Mouse (Mus musculus): ENCODE measurements around the gene Olfr46. TPM values are rescaled to one million over a fixed set of nuclear protein-coding genes. Genes with fewer than 3 reads are reported as not detected.
"Not testable (repeated sequence)": the region's sequence is repeated elsewhere in the genome, so short reads cannot be mapped to it uniquely, and the experiment has no call there.

Gene Olfr46
- not detected in 2 replicates for polyA plus RNA-seq (2015; fragmentation: Nextera tagmentation; extraction: Ambion mirVana)

GRCm38 (mm10) chr7:140600969-140601368, at the start of gene Olfr46:
TSS of gene Olfr46 (plus strand) at chr7:140601269.
- H3K9me3 ChIP-seq (ENCODE audit: control insufficient read depth, low read length); H3K4me2 ChIP-seq (ENCODE audit: low read depth, low read length); H3K9ac ChIP-seq (ENCODE audit: low read length); H3K4me3 ChIP-seq (ENCODE audit: low read length); H3K27ac ChIP-seq (ENCODE audit: low read length); H3K36me3 ChIP-seq (ENCODE audit: control insufficient read depth, insufficient read depth, low read length); H3K27me3 ChIP-seq (ENCODE audit: control insufficient read depth, insufficient read depth, low read depth, low read length); H3K4me1 ChIP-seq (replicated peaks; ENCODE audit: control insufficient read depth, insufficient read depth, low read length); ATAC-seq (ENCODE audit: low read depth): not testable (repeated sequence)
- 73% methylated on average over 2 of the region's 2 CpGs for WGBS

DNA sequence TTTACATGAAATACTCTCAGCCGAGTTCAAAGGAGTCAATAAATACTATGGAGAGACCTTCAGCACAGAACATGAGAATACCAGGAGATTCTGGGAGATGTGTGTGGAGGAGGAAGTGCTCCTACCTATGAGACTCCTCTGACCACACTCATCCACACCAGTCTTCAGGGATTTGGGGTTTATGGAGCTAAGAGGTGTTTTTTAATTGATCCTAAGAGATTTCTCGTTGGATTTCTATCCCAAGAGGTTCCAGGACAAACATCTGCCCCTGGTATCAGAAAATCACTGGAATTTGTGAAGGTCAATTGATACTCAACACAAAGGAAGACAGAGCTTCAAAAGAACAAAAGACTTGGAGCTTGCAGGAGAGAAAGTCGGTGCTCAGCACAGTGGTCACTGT, 33.5 kb upstream of the Olfr46 start, which contains the start of gene Olfr538:
Olfr538 (plus strand) TSS at position 301 of the 400 bp plus-strand sequence.
- H3K9me3 ChIP-seq (ENCODE audit: control insufficient read depth, low read length) = no peaks in the 10 kb centered on the region
- H3K27me3 ChIP-seq (ENCODE audit: control insufficient read depth, insufficient read depth, low read depth, low read length) = no peaks in the 10 kb centered on the region
- no peak within 1 kb of the TSS for H3K4me3 ChIP-seq (ENCODE audit: low read length)
- no peak within 1 kb of the TSS for H3K9ac ChIP-seq (ENCODE audit: low read length)
- no peaks in the 10 kb centered on the region for H3K36me3 ChIP-seq (ENCODE audit: control insufficient read depth, insufficient read depth, low read length)
- H3K4me2 ChIP-seq (ENCODE audit: low read depth, low read length) = no peak within 1 kb of the TSS
- no peaks in the 10 kb centered on the region for H3K4me1 ChIP-seq (replicated peaks; ENCODE audit: control insufficient read depth, insufficient read depth, low read length)
- H3K27ac ChIP-seq (ENCODE audit: low read length) = no peak within 1 kb of the TSS
- no peak for ATAC-seq (ENCODE audit: low read depth)
- WGBS = 63% methylated on average over 3 of the region's 3 CpGs

DNA sequence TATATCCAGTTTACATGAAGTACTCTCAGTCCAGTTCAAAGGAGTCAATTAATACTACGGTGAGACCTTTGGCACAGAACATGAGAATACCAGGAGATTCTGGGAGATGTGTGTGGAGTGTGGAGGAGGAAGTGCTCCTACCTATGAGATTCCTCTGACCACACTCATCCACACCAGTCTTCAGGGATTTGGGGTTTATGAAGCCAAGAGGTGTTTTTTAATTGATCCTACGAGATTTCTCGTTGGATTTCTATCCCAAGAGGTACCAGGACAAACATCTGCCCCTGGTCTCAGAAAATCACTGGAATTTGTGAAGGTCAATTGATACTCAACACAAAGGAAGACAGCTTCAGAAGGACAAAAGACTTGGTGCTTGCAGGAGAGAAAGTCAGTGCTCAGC, 27.6 kb downstream of the Olfr46 start, which contains the start of gene Olfr61:
Olfr61 (plus strand) TSS at position 301 of the 400 bp plus-strand sequence.
- H3K27me3 ChIP-seq (ENCODE audit: control insufficient read depth, insufficient read depth, low read depth, low read length); H3K4me1 ChIP-seq (replicated peaks; ENCODE audit: control insufficient read depth, insufficient read depth, low read length); H3K9me3 ChIP-seq (ENCODE audit: control insufficient read depth, low read length); H3K36me3 ChIP-seq (ENCODE audit: control insufficient read depth, insufficient read depth, low read length); H3K27ac ChIP-seq (ENCODE audit: low read length); H3K4me3 ChIP-seq (ENCODE audit: low read length); ATAC-seq (ENCODE audit: low read depth); H3K4me2 ChIP-seq (ENCODE audit: low read depth, low read length); H3K9ac ChIP-seq (ENCODE audit: low read length): not testable (repeated sequence)
- 78% methylated on average over 3 of the region's 3 CpGs for WGBS

DNA sequence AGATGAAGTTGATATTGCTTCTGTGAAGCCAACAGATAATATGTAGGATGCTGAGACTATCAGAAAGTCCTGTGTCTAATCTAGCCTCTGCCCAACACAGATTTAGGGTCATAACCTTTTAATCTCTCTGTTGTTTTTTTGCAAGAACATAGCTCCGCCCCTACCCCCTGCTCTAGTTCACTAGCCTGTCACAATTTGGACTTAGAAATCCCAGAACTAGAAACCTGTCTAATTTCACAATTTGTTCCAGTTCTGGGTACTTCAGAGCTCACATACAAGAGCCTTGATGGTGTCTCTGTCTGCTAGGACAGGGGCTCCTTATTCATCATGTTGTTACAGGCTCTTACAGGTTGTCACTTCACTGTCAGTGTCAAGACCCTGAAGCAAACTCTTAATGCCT, 29.5 kb downstream of the Olfr46 start:
- 53% methylated on average over 1 of the region's 1 CpGs for WGBS
- ATAC-seq (ENCODE audit: low read depth) = no peak
- no peak overlapping the region for H3K27ac ChIP-seq (ENCODE audit: low read length)

DNA sequence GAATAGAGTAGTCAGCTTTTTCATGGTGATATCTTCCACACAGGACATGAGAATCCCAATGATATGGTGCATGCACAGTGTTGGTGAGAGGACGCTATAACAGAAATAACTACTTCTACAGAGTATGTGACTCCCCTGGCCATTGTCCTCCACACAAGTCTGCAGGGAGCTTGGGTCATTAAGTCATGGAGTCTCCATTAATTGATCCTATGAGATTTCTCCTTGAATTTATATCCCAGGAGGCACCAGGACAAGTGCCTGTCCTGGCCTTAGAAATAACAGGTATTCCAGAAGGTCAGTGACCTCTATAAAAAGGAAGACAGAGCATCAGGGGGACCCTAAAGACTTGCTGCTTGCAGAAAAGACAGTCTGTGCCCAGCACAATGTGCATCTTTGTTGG, 45.1 kb downstream of the Olfr46 start, which contains the start of gene Olfr53:
Olfr53 (plus strand) TSS at position 301 of the 400 bp plus-strand sequence.
- whole genome bisulfite sequencing = 71% methylated on average over 1 of the region's 1 CpGs
- H3K27ac ChIP-seq (ENCODE audit: low read length) = no peak within 1 kb of the TSS

More for the DNA sequence above, 29.5 kb downstream of the Olfr46 start:
- H3K9me3 ChIP-seq (ENCODE audit: control insufficient read depth, low read length) = no peaks in the 10 kb centered on the region
- H3K36me3 ChIP-seq (ENCODE audit: control insufficient read depth, insufficient read depth, low read length) = no peaks in the 10 kb centered on the region
- H3K9ac ChIP-seq (ENCODE audit: low read length) = no peak overlapping the region
- no peak overlapping the region for H3K4me3 ChIP-seq (ENCODE audit: low read length)
- H3K27me3 ChIP-seq (ENCODE audit: control insufficient read depth, insufficient read depth, low read depth, low read length) = no peaks in the 10 kb centered on the region
- no peak overlapping the region for H3K4me2 ChIP-seq (ENCODE audit: low read depth, low read length)
- no peaks in the 10 kb centered on the region for H3K4me1 ChIP-seq (replicated peaks; ENCODE audit: control insufficient read depth, insufficient read depth, low read length)

GRCm38 (mm10) chr7:140659630-140660029, 58.6 kb downstream of the Olfr46 start, which contains the start of gene Olfr539:
TSS of gene Olfr539 (plus strand) at chr7:140659930.
- H3K36me3 ChIP-seq (ENCODE audit: control insufficient read depth, insufficient read depth, low read length) = no peaks in the 10 kb centered on the region
- H3K9ac ChIP-seq (ENCODE audit: low read length) = no peak within 1 kb of the TSS
- no peak for ATAC-seq (ENCODE audit: low read depth)
- WGBS = 70% methylated on average over 4 of the region's 4 CpGs
- no peak within 1 kb of the TSS for H3K27ac ChIP-seq (ENCODE audit: low read length)
- H3K4me2 ChIP-seq (ENCODE audit: low read depth, low read length) = no peak within 1 kb of the TSS
- H3K9me3 ChIP-seq (ENCODE audit: control insufficient read depth, low read length) = no peaks in the 10 kb centered on the region
- H3K27me3 ChIP-seq (ENCODE audit: control insufficient read depth, insufficient read depth, low read depth, low read length) = no peaks in the 10 kb centered on the region
- no peak within 1 kb of the TSS for H3K4me3 ChIP-seq (ENCODE audit: low read length)
- H3K4me1 ChIP-seq (replicated peaks; ENCODE audit: control insufficient read depth, insufficient read depth, low read length) = no peaks in the 10 kb centered on the region

More for the DNA sequence above, 45.1 kb downstream of the Olfr46 start, which contains the start of gene Olfr53:
- Histone ChIP-seq H3K27me3 (ENCODE audit: control insufficient read depth, insufficient read depth, low read depth, low read length) (no peaks in the 10 kb centered on the region), H3K9ac (ENCODE audit: low read length) (no peak within 1 kb of the TSS), H3K9me3 (ENCODE audit: control insufficient read depth, low read length) (no peaks in the 10 kb centered on the region), H3K4me1 (replicated peaks; ENCODE audit: control insufficient read depth, insufficient read depth, low read length) (no peaks in the 10 kb centered on the region), H3K4me2 (ENCODE audit: low read depth, low read length) (no peak within 1 kb of the TSS), H3K4me3 (ENCODE audit: low read length) (no peak within 1 kb of the TSS), H3K36me3 (ENCODE audit: control insufficient read depth, insufficient read depth, low read length) (no peaks in the 10 kb centered on the region)
- ATAC-seq (ENCODE audit: low read depth) = no peak

Other genes starting within 250 kb of the Olfr46 start
- not detected in 2 replicates for gene Olfr60, start 239.6 kb upstream of the Olfr46 start, polyA plus RNA-seq (2015; fragmentation: Nextera tagmentation; extraction: Ambion mirVana)
- gene Olfr530, start 224.9 kb upstream of the Olfr46 start, polyA plus RNA-seq (2015; fragmentation: Nextera tagmentation; extraction: Ambion mirVana) = not detected in 2 replicates
- gene Olfr531, start 198.4 kb upstream of the Olfr46 start, polyA plus RNA-seq (2015; fragmentation: Nextera tagmentation; extraction: Ambion mirVana) = not detected in 2 replicates
- gene Olfr532, start 179.6 kb upstream of the Olfr46 start, polyA plus RNA-seq (2015; fragmentation: Nextera tagmentation; extraction: Ambion mirVana) = not detected in 2 replicates
- not detected in 2 replicates for gene Olfr533, start 137.9 kb upstream of the Olfr46 start, polyA plus RNA-seq (2015; fragmentation: Nextera tagmentation; extraction: Ambion mirVana)
- gene Olfr535, start 117.1 kb upstream of the Olfr46 start, polyA plus RNA-seq (2015; fragmentation: Nextera tagmentation; extraction: Ambion mirVana) = not detected in 2 replicates
- gene Olfr536, start 93.9 kb upstream of the Olfr46 start, polyA plus RNA-seq (2015; fragmentation: Nextera tagmentation; extraction: Ambion mirVana) = not detected in 2 replicates
- gene Olfr538, start 33.4 kb upstream of the Olfr46 start, polyA plus RNA-seq (2015; fragmentation: Nextera tagmentation; extraction: Ambion mirVana) = not detected in 2 replicates
- gene Olfr61, start 27.7 kb downstream of the Olfr46 start, polyA plus RNA-seq (2015; fragmentation: Nextera tagmentation; extraction: Ambion mirVana) = not detected in 2 replicates
- not detected in 2 replicates for gene Olfr53, start 45.2 kb downstream of the Olfr46 start, polyA plus RNA-seq (2015; fragmentation: Nextera tagmentation; extraction: Ambion mirVana)
- not detected in 2 replicates for gene Olfr539, start 58.7 kb downstream of the Olfr46 start, polyA plus RNA-seq (2015; fragmentation: Nextera tagmentation; extraction: Ambion mirVana)
- not detected in 2 replicates for gene Olfr45, start 80.7 kb downstream of the Olfr46 start, polyA plus RNA-seq (2015; fragmentation: Nextera tagmentation; extraction: Ambion mirVana)
- not detected in 2 replicates for gene Olfr541, start 96.0 kb downstream of the Olfr46 start, polyA plus RNA-seq (2015; fragmentation: Nextera tagmentation; extraction: Ambion mirVana)
- 0.43 and 0.63 TPM in 2 replicates for gene Cyp2e1, start 162.5 kb downstream of the Olfr46 start, polyA plus RNA-seq (2015; fragmentation: Nextera tagmentation; extraction: Ambion mirVana)
- gene Syce1, start 186.6 kb downstream of the Olfr46 start, polyA plus RNA-seq (2015; fragmentation: Nextera tagmentation; extraction: Ambion mirVana) = 0.24 and 0.40 TPM in 2 replicates
- gene Zfp941, start 220.9 kb downstream of the Olfr46 start, polyA plus RNA-seq (2015; fragmentation: Nextera tagmentation; extraction: Ambion mirVana) = 0.38 and 0.74 TPM in 2 replicates
- 5.5 and 9.7 TPM in 2 replicates for gene Urah, start 233.7 kb downstream of the Olfr46 start, polyA plus RNA-seq (2015; fragmentation: Nextera tagmentation; extraction: Ambion mirVana)
- 0.39 TPM in 1 of 2 replicates, not detected in the other for gene Scgb1c1, start 244.3 kb downstream of the Olfr46 start, polyA plus RNA-seq (2015; fragmentation: Nextera tagmentation; extraction: Ambion mirVana)
- not detected in 2 replicates for gene Odf3, start 246.5 kb downstream of the Olfr46 start, polyA plus RNA-seq (2015; fragmentation: Nextera tagmentation; extraction: Ambion mirVana)

Data from lung, embryonic 16.5 days (tissue).